Mouse (Mus musculus): Measurements from ENCODE around the gene Msh4. TPM values are rescaled to one million over a fixed set of nuclear protein-coding genes. Genes with fewer than 3 reads are reported as not detected.
A peak's percentile ranks its signal among the peaks of the same experiment; 100 is the strongest.

The Msh4 gene
- polyA plus RNA-seq, 1 experiment from 2014 or later: 0.15 TPM

- no peaks in the 10 kb centered on the region for H3K4me1 ChIP-seq
- no peak overlapping the region for H3K4me3 ChIP-seq (replicated peaks)
- ATAC-seq (ENCODE audit: insufficient number of reproducible peaks, low FRiP score, low TSS enrichment, low read depth): no peak
- H3K4me2 ChIP-seq (replicated peaks): no peak overlapping the region
- no peak overlapping the region for H3K27ac ChIP-seq (replicated peaks)
- 85% methylated on average over 5 of the region's 5 CpGs for WGBS
- no peak overlapping the region for H3K9ac ChIP-seq
- peaks cover 71% of the 10 kb centered on the region for H3K36me3 ChIP-seq
- no peaks in the 10 kb centered on the region for H3K9me3 ChIP-seq (replicated peaks)
- H3K27me3 ChIP-seq: no peaks in the 10 kb centered on the region
These were observed 26.5 kb upstream of the Msh4 start for GRCm38 (mm10) chr3:153932461-153932860.

- H3K27me3 ChIP-seq: no peaks in the 10 kb centered on the region
These were observed 23.6 kb upstream of the Msh4 start for GRCm38 (mm10) chr3:153929526-153929925.

GRCm38 (mm10) chr3:153926333-153926732 is 20.4 kb upstream of the Msh4 start:
- H3K27me3 ChIP-seq: no peaks in the 10 kb centered on the region
- H3K4me2 ChIP-seq (replicated peaks): no peak overlapping the region
- no peak overlapping the region for H3K27ac ChIP-seq (replicated peaks)
- H3K4me1 ChIP-seq: no peaks in the 10 kb centered on the region
- no peak for ATAC-seq (ENCODE audit: insufficient number of reproducible peaks, low FRiP score, low TSS enrichment, low read depth)
- H3K9ac ChIP-seq: no peak overlapping the region
- WGBS: 91% methylated on average over 7 of the region's 7 CpGs
- no peaks in the 10 kb centered on the region for H3K9me3 ChIP-seq (replicated peaks)
- H3K36me3 ChIP-seq: peaks cover 59% of the 10 kb centered on the region
- no peak overlapping the region for H3K4me3 ChIP-seq (replicated peaks)

More at GRCm38 (mm10) chr3:153929526-153929925, 23.6 kb upstream of the Msh4 start:
- Histone ChIP-seq H3K4me2 (replicated peaks) (no peak overlapping the region), H3K9ac (no peak overlapping the region), H3K36me3 (peaks cover 70% of the 10 kb centered on the region), H3K4me1 (no peaks in the 10 kb centered on the region), H3K27ac (replicated peaks) (no peak overlapping the region), H3K4me3 (replicated peaks) (no peak overlapping the region), H3K9me3 (replicated peaks) (no peaks in the 10 kb centered on the region)
- no peak for ATAC-seq (ENCODE audit: insufficient number of reproducible peaks, low FRiP score, low TSS enrichment, low read depth)
- WGBS: 94% methylated on average over 11 of the region's 11 CpGs

GRCm38 (mm10) chr3:153921147-153921910 is 15.4 kb upstream of the Msh4 start:
- Histone ChIP-seq H3K36me3 (peaks cover 30% of the 10 kb centered on the region), H3K9me3 (replicated peaks) (no peaks in the 10 kb centered on the region), H3K4me1 (no peaks in the 10 kb centered on the region), H3K4me3 (replicated peaks) (no peak overlapping the region), H3K27me3 (no peaks in the 10 kb centered on the region), H3K4me2 (replicated peaks) (no peak overlapping the region), H3K9ac (no peak overlapping the region), H3K27ac (replicated peaks) (no peak overlapping the region)
- WGBS: 92% methylated on average over 10 of the region's 10 CpGs
- ATAC-seq (ENCODE audit: insufficient number of reproducible peaks, low FRiP score, low TSS enrichment, low read depth): no peak

GRCm38 (mm10) chr3:153917200-153917599 is 11.3 kb upstream of the Msh4 start:
- no peak overlapping the region for H3K9ac ChIP-seq
- 3% methylated on average over 1 of the region's 1 CpGs for WGBS
- H3K27ac ChIP-seq (replicated peaks): no peak overlapping the region
- no peak overlapping the region for H3K4me2 ChIP-seq (replicated peaks)
- H3K27me3 ChIP-seq: no peaks in the 10 kb centered on the region
- no peaks in the 10 kb centered on the region for H3K9me3 ChIP-seq (replicated peaks)
- no peak overlapping the region for H3K4me3 ChIP-seq (replicated peaks)
- peaks cover 6% of the 10 kb centered on the region; the same call in 1 of the 2 replicates for H3K36me3 ChIP-seq
- ATAC-seq (ENCODE audit: insufficient number of reproducible peaks, low FRiP score, low TSS enrichment, low read depth): no peak
- H3K4me1 ChIP-seq: no peaks in the 10 kb centered on the region

GRCm38 (mm10) chr3:153913510-153914243 is 7.7 kb upstream of the Msh4 start:
- 46% methylated on average over 6 of the region's 6 CpGs for WGBS
- H3K4me1 ChIP-seq: peaks cover 23% of the 10 kb centered on the region
- no peaks in the 10 kb centered on the region for H3K27me3 ChIP-seq
- H3K4me2 ChIP-seq (replicated peaks): peak overlapping the region; percentile 74
- peak overlapping the region; percentile 90 for H3K4me3 ChIP-seq (replicated peaks)
- no peak for ATAC-seq (ENCODE audit: insufficient number of reproducible peaks, low FRiP score, low TSS enrichment, low read depth)
- H3K9me3 ChIP-seq (replicated peaks): no peaks in the 10 kb centered on the region
- peak overlapping the region; percentile 39 for H3K9ac ChIP-seq
- H3K36me3 ChIP-seq: peaks cover 28% of the 10 kb centered on the region
- peak overlapping the region; percentile 95 for H3K27ac ChIP-seq (replicated peaks)

DNA sequence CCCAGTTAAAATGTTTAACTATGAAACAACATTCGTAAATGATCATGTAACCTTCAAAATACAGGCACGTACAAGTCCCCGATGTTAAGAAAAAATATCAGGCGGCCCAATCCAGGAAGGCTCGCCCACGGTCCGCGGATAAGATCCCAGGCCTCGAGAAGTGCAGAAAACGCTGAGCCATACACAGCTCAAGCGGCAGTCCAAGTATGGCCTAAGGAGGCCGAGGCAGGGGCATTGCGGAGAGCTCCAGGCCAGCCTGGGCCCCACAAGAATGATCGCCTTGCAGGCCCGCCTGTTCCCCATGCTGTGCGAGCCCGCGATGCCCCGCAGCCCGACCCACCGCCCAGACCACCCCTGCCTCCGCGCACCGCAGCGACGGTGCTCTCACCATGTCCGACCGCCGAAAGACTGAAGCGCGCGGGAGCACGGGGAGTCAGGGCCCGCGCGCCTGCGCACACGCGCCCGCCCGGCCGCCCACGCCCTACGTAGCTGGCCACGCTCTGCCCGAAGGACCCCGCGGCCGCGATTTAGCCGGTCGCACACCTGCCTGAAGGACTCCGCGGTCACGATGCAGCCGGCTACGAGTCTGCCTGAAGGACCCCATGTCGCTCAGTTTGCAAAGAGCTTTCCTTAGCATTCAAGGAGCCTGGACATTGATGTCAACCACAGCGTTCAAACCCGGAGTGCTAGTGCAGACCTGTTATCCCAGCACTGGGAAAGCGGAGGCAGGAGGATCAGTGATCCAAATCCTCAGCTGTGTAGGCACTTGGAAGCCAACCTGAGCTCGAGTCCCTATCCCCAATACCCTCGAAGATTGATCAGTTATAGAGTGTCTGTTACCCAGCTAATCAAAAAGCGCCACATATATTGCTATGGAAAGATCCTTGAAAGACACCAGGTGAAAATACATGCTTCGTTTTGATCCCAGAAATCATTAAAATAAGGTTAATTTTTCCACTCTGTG is 6.9 kb upstream of the Msh4 start, which contains the start of gene Rabggtb:
Rabggtb (minus strand) TSS at position 464 of the 964 bp plus-strand sequence.
- under 1% methylated on average over 65 of the region's 65 CpGs for WGBS

DNA sequence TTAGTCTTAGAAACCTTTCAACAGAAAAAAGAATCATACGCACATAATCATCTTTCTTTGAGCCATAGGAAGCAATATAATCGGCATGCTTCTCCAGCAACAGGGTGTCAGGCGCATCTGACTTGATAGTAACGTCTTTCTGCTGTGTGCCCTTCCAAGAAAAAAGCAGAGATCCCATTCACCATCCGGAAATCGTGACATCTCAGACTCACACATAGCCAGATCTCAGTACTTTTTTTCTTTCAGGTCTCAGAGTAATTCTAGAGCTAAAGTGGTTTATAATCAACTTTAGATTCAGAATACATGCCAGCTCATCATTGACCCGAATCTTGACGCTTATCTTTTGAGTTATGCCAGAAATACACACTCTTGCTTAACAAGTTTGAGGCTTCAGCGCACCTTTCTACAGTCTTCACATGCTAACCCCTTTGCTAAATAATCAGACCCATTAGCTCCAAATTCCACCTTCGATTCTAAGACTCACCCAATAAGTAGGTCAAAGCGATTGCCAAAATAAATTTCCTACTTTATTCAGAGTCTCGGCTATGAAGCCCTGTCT is 6.0 kb upstream of the Msh4 start:
- Histone ChIP-seq H3K9ac (peak overlapping the region; percentile 93), H3K4me2 (replicated peaks) (peak overlapping the region; percentile 74), H3K9me3 (replicated peaks) (no peaks in the 10 kb centered on the region), H3K27ac (replicated peaks) (peak overlapping the region; percentile 89), H3K27me3 (no peaks in the 10 kb centered on the region), H3K36me3 (peaks cover 42% of the 10 kb centered on the region), H3K4me3 (replicated peaks) (peak overlapping the region; percentile 90), H3K4me1 (peaks cover 28% of the 10 kb centered on the region)
- no peak for ATAC-seq (ENCODE audit: insufficient number of reproducible peaks, low FRiP score, low TSS enrichment, low read depth)
- WGBS: 3% methylated on average over 12 of the region's 12 CpGs

More for the DNA sequence above, 6.9 kb upstream of the Msh4 start, which contains the start of gene Rabggtb:
- Histone ChIP-seq H3K27ac (replicated peaks) (peak within 1 kb of the TSS; percentile 95), H3K4me1 (peaks cover 27% of the 10 kb centered on the region), H3K9me3 (replicated peaks) (no peaks in the 10 kb centered on the region), H3K4me2 (replicated peaks) (peak within 1 kb of the TSS; percentile 74), H3K36me3 (peaks cover 37% of the 10 kb centered on the region), H3K4me3 (replicated peaks) (peak within 1 kb of the TSS; percentile 90), H3K27me3 (no peaks in the 10 kb centered on the region), H3K9ac (peak within 1 kb of the TSS; percentile 93)
- ATAC-seq (ENCODE audit: insufficient number of reproducible peaks, low FRiP score, low TSS enrichment, low read depth): peak; percentile 96

DNA sequence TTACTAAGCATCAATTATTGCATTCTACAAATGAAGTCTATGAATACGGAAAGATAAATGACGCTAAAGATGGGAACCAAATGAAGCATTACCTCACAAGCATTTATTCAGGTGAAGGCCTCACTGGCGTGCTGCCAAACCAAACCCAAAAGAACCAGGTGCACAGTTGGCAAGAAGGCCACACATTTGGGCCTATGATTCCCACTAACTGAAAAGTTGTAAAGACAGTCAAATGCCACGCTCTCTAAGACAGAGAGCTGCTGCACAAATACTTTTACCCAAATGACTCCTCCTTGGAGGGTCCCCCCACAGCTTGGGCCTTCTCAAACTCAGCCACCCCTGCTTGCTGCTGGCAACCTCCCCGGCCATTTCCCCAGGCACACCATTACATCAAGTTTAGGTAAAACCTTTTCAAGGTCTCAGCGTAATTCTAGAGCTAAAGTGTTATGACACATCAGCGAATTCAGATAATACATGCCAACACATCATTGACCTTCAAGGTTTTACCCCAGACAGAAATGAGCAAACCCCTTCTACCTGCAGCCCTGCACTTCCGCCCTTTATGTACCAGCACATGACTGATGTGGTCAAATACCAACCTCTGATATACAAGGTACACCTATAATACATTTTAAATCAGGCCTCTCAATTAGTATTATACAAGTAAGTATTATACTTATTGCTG is 5.4 kb upstream of the Msh4 start:
- Histone ChIP-seq H3K9me3 (replicated peaks) (no peaks in the 10 kb centered on the region), H3K9ac (peak overlapping the region; percentile 93), H3K4me1 (peaks cover 28% of the 10 kb centered on the region), H3K4me3 (replicated peaks) (peak overlapping the region; percentile 90), H3K36me3 (peaks cover 48% of the 10 kb centered on the region), H3K27me3 (no peaks in the 10 kb centered on the region), H3K27ac (replicated peaks) (peak overlapping the region; percentile 22; the same call in 1 of the 2 replicates), H3K4me2 (replicated peaks) (peak overlapping the region; percentile 74)
- WGBS: 34% methylated on average over 8 of the region's 8 CpGs
- ATAC-seq (ENCODE audit: insufficient number of reproducible peaks, low FRiP score, low TSS enrichment, low read depth): no peak

DNA sequence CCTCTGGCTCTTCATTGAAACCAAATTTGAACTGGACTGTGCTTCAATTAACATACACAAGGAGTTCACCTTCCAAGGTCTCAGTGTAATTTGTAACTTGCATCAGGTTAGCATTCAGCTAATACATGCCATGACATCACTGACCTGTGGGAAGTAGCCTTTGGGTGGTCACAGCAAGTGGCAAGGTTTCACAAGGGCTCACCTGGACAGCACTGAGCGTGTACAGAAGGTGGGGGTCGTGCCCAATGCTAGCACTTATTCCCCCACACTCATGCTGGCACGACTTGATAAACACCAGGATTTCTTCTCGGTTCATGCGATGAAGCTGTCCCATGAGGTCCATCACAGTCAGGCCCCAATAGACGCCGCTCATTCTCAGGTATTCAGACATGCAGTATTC is 4.6 kb upstream of the Msh4 start:
- no peaks in the 10 kb centered on the region for H3K9me3 ChIP-seq (replicated peaks)
- H3K9ac ChIP-seq: no peak overlapping the region
- H3K4me3 ChIP-seq (replicated peaks): peak overlapping the region; percentile 90
- peaks cover 28% of the 10 kb centered on the region for H3K4me1 ChIP-seq
- H3K4me2 ChIP-seq (replicated peaks): peak overlapping the region; percentile 74
- 63% methylated on average over 7 of the region's 7 CpGs for WGBS
- H3K36me3 ChIP-seq: peaks cover 56% of the 10 kb centered on the region
- H3K27ac ChIP-seq (replicated peaks): no peak overlapping the region
- no peak for ATAC-seq (ENCODE audit: insufficient number of reproducible peaks, low FRiP score, low TSS enrichment, low read depth)
- H3K27me3 ChIP-seq: no peaks in the 10 kb centered on the region

All from embryonic facial prominence, embryonic 15.5 days (tissue).